Mouse (Mus musculus): ENCODE measurements at regions not wholly inside any gene's neighbourhood (a gene's known extent, or its start where the extent isn't known, plus 50 kb on each side); places are given as distances from the start of the nearest gene placed in this dataset.

DNA sequence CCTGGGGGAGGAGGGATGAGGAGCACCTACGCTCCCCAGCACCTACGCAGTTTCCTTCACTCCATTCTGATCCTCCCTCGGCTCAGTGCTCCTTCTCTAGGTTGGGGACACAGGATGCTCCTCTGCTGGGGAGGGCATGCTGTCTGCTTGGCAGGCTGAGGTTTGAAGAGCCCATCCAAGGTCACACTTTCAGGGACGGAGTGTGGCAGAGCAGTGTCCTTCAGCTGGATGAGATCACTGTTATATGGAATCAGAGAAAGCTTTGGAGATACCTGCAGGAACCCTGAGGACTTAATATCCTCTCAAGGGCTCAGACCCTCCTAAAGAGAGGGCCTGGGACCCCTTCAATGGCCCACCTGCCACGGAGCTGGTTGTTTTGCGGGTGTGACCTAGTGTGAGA is 60.5 kb downstream of the Klhdc7a start:
- no peak overlapping the region for H3K9ac ChIP-seq (replicated peaks)
- H3K9me3 ChIP-seq = no peaks in the 10 kb centered on the region
- H3K4me1 ChIP-seq = peaks cover 12% of the 10 kb centered on the region; the same call in 1 of the 2 replicates
- 85% methylated on average over 6 of the region's 6 CpGs for WGBS
- no peak overlapping the region for H3K27ac ChIP-seq (replicated peaks)
- ATAC-seq (replicated peaks) = no peak
- H3K4me2 ChIP-seq (replicated peaks) = no peak overlapping the region
- H3K27me3 ChIP-seq = no peaks in the 10 kb centered on the region
- H3K36me3 ChIP-seq = no peaks in the 10 kb centered on the region
- no peak overlapping the region for H3K4me3 ChIP-seq

DNA sequence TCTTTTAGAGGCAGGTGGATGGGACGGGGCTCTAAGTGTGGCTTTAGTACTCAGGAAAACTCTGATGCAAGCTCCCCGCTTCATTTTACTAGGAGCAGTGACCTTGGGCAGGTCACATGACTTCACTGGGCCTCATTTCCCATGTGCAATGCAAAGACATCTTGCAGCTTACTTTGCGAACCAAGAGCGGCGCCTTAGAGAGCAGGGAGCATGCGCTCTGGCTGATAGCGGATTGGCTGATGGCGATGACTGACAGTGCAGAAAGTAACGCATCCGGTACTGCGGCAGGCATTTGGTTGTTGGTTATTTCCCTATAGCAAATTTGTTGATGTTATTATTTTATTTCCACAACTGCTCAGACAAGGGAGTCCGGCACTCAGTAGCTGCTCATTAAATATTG is 61.6 kb downstream of the Klhdc7a start:
- 93% methylated on average over 12 of the region's 12 CpGs for WGBS
- H3K27ac ChIP-seq (replicated peaks) = no peak overlapping the region

DNA sequence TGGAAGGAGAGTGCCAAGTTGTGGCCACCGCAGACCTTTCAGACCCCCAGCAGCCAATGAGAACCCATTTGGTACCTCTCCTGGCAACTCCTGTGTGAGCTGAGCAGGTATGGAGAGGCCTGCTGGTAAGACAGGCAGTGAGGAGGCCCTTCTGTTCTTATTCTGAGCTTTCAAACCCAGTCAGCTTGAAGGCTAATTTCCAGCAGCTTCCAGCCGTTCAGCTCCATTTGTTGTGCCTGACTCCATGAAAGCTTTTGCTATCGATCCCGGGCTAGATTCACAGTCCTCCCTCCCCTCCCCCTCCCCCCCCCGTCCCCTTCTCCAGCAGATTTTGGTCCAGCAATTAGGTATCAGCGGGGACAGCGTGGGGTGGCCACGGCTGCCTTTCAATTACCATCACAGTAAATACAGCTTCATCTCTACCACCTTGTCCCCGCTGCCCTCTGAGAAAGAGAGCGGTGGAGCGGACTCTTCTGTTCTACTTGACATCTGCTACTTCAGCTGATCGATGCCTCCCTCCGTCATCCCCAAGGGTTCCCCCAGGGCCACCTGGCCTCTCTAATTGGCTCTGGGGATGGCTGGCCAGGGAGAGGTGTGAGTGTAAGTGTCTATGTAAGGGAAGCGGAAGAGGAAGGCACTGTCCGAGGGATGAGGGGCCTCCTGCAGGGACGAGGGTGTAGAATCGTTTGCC is 62.6 kb downstream of the Klhdc7a start:
- no peaks in the 10 kb centered on the region for H3K9me3 ChIP-seq
- peaks cover 9% of the 10 kb centered on the region; the same call in 1 of the 2 replicates for H3K4me1 ChIP-seq
- no peak overlapping the region for H3K4me2 ChIP-seq (replicated peaks)
- H3K9ac ChIP-seq (replicated peaks) = 0 out of 2 replicates have a peak overlapping the region, but pooled peaks have one; percentile 1
- no peaks in the 10 kb centered on the region for H3K27me3 ChIP-seq
- H3K4me3 ChIP-seq = no peak overlapping the region
- no peak for ATAC-seq (replicated peaks)
- no peaks in the 10 kb centered on the region for H3K36me3 ChIP-seq
- no peak overlapping the region for H3K27ac ChIP-seq (replicated peaks)
- WGBS = 21% methylated on average over 17 of the region's 17 CpGs

More for the DNA sequence above, 61.6 kb downstream of the Klhdc7a start:
- Histone ChIP-seq H3K9ac (replicated peaks) (no peak overlapping the region), H3K27me3 (no peaks in the 10 kb centered on the region), H3K9me3 (no peaks in the 10 kb centered on the region), H3K4me3 (no peak overlapping the region), H3K4me1 (peaks cover 9% of the 10 kb centered on the region; the same call in 1 of the 2 replicates), H3K36me3 (no peaks in the 10 kb centered on the region), H3K4me2 (replicated peaks) (no peak overlapping the region)
- no peak for ATAC-seq (replicated peaks)

DNA sequence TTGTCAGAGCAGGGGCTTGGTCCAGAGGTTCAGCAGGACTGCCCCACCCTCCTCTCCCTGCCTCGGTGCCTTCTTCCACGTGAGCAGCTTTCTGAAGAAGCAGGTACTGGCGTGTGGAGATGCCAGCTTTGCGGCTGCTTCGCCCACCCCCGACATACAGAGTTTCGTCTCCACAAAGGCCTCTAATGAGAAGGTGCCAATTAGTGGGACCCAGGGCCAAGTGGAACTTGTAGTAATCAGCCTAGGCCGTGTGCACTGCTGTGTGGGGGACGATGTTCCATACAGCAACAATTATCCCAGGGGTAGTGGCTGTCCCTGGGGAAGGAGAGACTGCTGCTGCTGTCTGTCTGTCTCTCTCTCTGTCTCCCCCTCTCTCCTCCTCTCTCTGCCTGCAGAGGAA is 66.6 kb upstream of the Pax7 start:
- 13% methylated on average over 9 of the region's 9 CpGs for WGBS
- Histone ChIP-seq H3K4me2 (replicated peaks) (no peak overlapping the region), H3K36me3 (no peaks in the 10 kb centered on the region), H3K27ac (replicated peaks) (no peak overlapping the region), H3K9me3 (no peaks in the 10 kb centered on the region), H3K4me1 (peaks cover 10% of the 10 kb centered on the region; the same call in 1 of the 2 replicates), H3K9ac (replicated peaks) (no peak overlapping the region), H3K27me3 (no peaks in the 10 kb centered on the region), H3K4me3 (no peak overlapping the region)
- no peak for ATAC-seq (replicated peaks)

DNA sequence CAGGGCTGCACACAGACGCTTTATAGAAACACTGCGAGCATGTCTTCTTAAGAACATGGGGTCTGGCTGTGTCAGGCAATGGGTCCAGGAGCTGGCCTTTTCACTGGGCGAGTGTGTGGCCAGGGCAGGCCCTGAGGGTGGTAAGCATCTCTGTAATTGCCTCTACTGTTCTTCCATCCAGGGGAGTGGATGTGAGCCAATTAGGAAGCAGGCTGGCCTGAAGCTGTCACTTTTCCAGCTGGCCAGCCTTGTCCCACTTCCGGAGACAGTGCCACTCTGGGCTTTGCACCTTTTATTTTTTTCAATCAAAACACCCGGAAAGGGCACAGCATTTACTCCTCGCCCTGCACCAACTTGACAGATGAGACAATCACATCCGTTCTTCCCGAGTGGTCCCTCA is 66.1 kb upstream of the Pax7 start:
- no peak overlapping the region for H3K27ac ChIP-seq (replicated peaks)
- H3K27me3 ChIP-seq = no peaks in the 10 kb centered on the region
- H3K4me1 ChIP-seq = peaks cover 8% of the 10 kb centered on the region; the same call in 1 of the 2 replicates
- no peak overlapping the region for H3K4me2 ChIP-seq (replicated peaks)
- no peak overlapping the region for H3K4me3 ChIP-seq
- no peaks in the 10 kb centered on the region for H3K9me3 ChIP-seq
- WGBS = 36% methylated on average over 8 of the region's 8 CpGs
- no peak overlapping the region for H3K9ac ChIP-seq (replicated peaks)
- H3K36me3 ChIP-seq = no peaks in the 10 kb centered on the region
- no peak for ATAC-seq (replicated peaks)

DNA sequence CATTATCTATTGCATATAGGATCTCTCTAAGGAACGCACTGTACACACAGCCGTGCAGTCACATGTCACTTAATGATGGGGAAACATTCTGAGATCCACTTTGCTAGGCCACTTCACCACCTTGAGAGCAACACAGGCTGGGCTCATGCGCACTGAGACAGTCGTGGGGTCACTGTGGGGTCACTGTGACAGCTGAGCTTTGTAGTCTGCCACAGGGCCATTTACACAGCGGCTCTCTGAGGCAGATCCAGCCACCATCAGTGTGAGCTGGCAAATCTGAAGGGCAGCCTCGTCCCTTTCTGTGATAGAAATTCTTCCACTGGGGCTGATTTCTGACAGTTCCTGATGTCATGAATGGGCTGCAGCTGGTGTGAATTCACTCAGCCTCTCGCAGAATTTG is 59.4 kb upstream of the Pax7 start:
- Histone ChIP-seq H3K4me3 (no peak overlapping the region), H3K27ac (replicated peaks) (no peak overlapping the region), H3K9me3 (no peaks in the 10 kb centered on the region), H3K9ac (replicated peaks) (no peak overlapping the region), H3K4me1 (no peaks in the 10 kb centered on the region), H3K27me3 (no peaks in the 10 kb centered on the region), H3K4me2 (replicated peaks) (no peak overlapping the region), H3K36me3 (no peaks in the 10 kb centered on the region)
- no peak for ATAC-seq (replicated peaks)
- 71% methylated on average over 7 of the region's 7 CpGs for WGBS

DNA sequence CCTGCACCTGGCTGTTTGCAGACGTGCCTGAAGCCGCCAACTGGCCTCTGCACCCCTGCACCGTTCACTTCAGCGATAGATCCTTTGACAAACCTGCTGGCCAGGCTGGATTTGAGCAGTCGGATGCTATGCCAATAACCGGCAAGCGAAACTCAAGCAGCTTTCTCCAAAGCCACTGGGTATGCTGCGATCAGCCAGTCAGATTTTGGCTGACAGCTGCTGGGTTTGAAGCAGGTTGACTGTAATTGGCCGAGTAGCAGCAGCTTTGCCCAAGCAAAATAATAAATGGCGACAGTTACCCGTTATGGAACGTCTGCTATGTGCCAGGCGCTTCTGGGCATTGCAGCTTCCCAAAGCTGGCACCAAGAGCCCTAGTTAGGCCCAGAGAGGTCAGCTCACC is 55.7 kb upstream of the Pax7 start:
- WGBS = 55% methylated on average over 13 of the region's 13 CpGs
- Histone ChIP-seq H3K4me1 (no peaks in the 10 kb centered on the region), H3K36me3 (no peaks in the 10 kb centered on the region), H3K4me3 (no peak overlapping the region), H3K27ac (replicated peaks) (no peak overlapping the region), H3K4me2 (replicated peaks) (no peak overlapping the region), H3K9me3 (no peaks in the 10 kb centered on the region), H3K27me3 (no peaks in the 10 kb centered on the region), H3K9ac (replicated peaks) (no peak overlapping the region)
- no peak for ATAC-seq (replicated peaks)
